Mouse (Mus musculus): Measurements from ENCODE around the gene Srp68. TPM values are rescaled to one million over a fixed set of nuclear protein-coding genes. Genes with fewer than 3 reads are reported as not detected.
"Not testable (repeated sequence)": the region's sequence is repeated elsewhere in the genome, so short reads cannot be mapped to it uniquely, and the experiment has no call there.

The Srp68 gene
- polyA plus RNA-seq, 1 experiment: 1.9 TPM

DNA sequence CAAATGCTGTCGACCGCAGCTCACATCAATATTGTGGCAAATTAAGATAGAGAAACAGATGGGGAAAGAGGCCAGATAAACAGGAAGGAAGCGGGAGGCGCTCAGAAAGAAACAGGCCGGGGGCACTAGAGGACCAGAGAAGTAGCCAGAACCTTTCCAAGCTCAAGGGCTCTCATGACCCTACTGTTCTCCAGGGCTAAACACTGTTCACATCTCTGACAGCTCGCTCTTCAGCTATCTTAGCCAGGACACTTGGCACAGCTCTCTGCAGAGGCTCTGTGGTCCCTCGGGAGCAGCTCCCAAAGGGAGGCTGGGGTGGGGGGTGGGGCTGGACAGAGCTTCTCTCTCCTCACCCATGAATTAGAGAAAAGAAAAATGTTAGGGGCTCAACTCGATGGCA, 16.5 kb upstream of the Srp68 start:
- H3K27me3 ChIP-seq (ENCODE audit: control insufficient read depth): peaks cover 4% of the 10 kb centered on the region
- H3K4me1 ChIP-seq (ENCODE audit: control insufficient read depth): peaks cover 33% of the 10 kb centered on the region
- peaks cover 37% of the 10 kb centered on the region for H3K36me3 ChIP-seq (ENCODE audit: control insufficient read depth)
- no peak overlapping the region for H3K4me3 ChIP-seq (replicated peaks)
- no peaks in the 10 kb centered on the region; the same call in 1 of the 2 replicates for H3K9me3 ChIP-seq (ENCODE audit: control insufficient read depth, low read length)
- TF ChIP-seq TAL1 (IDR thresholded peaks at IDR 0.05; ENCODE audit: low read length) (no peak), GATA1 (IDR thresholded peaks at IDR 0.05; ENCODE audit: low read length) (no peak)

DNA sequence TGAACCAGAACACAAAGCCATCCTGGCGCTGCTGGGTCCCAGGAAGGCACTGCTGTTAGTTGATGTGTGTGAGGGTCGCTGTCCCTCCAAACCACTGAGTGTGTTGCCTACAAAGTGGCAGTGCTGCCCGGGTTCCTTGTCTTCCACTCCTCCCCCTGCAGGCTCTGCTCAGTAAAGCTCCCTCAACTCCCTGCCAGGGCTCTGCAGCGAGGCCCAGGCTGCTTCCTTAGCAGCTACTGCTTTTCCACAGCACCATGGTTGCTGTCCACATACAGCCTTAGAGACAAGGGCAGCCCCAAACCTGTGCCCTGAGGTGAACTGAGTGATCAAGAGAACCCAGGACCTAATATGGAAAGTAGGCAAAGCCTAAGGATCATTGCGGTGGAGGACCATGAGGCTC, 13.3 kb upstream of the Srp68 start:
- H3K36me3 ChIP-seq (ENCODE audit: control insufficient read depth): peaks cover 27% of the 10 kb centered on the region
- H3K9me3 ChIP-seq (ENCODE audit: control insufficient read depth, low read length): peaks cover 15% of the 10 kb centered on the region
- peaks cover 36% of the 10 kb centered on the region for H3K27me3 ChIP-seq (ENCODE audit: control insufficient read depth)
- TF ChIP-seq GATA1 (IDR thresholded peaks at IDR 0.05; ENCODE audit: low read length) (no peak), TAL1 (IDR thresholded peaks at IDR 0.05; ENCODE audit: low read length) (no peak)
- peaks cover 18% of the 10 kb centered on the region for H3K4me1 ChIP-seq (ENCODE audit: control insufficient read depth)
- H3K4me3 ChIP-seq (replicated peaks): no peak overlapping the region

DNA sequence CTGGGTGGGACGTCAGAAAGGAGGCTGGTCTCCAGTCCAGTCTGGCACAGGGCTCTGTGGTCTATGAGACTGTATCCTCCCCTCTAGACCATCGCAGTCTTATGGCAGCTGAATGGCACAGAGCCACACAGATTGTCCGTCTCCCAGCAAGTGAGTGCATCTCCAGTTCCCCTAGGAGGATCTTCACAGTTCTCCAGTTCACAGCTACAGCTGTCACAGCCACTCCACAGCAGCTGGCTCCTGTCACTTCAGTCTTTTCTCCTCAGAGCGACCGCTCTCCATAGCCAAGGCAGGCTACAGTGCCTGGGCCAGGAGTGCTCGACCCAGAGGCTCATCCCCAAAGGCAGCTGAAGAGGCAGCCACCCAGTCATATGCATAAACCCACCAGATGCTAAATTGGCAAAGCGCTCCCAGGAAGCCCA, 11.8 kb upstream of the Srp68 start:
- H3K36me3 ChIP-seq (ENCODE audit: control insufficient read depth): peaks cover 22% of the 10 kb centered on the region
- TF ChIP-seq GATA1 (IDR thresholded peaks at IDR 0.05; ENCODE audit: low read length) (no peak), TAL1 (IDR thresholded peaks at IDR 0.05; ENCODE audit: low read length) (no peak)
- no peak overlapping the region for H3K4me3 ChIP-seq (replicated peaks)
- peaks cover 19% of the 10 kb centered on the region for H3K4me1 ChIP-seq (ENCODE audit: control insufficient read depth)
- peaks cover 52% of the 10 kb centered on the region for H3K27me3 ChIP-seq (ENCODE audit: control insufficient read depth)
- H3K9me3 ChIP-seq (ENCODE audit: control insufficient read depth, low read length): peaks cover 21% of the 10 kb centered on the region

DNA sequence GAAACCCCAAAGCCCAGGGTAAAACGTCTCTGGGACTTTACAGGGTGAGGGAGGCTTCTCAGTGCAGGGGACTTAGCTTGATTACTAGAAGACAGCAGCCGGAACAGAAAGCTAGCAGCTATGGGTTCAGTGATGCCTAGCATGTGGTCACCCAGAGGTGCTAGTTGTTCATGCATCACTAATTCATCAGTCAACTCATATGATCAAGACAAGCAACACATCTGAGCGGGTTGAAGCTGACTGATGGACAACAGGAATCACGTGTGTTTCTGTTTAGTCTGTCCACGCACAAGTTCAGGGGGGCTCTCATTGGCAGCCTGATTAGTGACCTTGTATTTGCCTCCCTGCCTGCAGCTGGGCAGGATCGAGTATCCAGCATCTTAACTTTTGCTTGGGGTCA, 10.0 kb upstream of the Srp68 start:
- H3K36me3 ChIP-seq (ENCODE audit: control insufficient read depth): peaks cover 13% of the 10 kb centered on the region
- H3K4me3 ChIP-seq (replicated peaks): no peak overlapping the region
- TF ChIP-seq TAL1 (IDR thresholded peaks at IDR 0.05; ENCODE audit: low read length) (no peak), GATA1 (IDR thresholded peaks at IDR 0.05; ENCODE audit: low read length) (no peak)
- H3K27me3 ChIP-seq (ENCODE audit: control insufficient read depth): peaks cover 65% of the 10 kb centered on the region
- peaks cover 19% of the 10 kb centered on the region for H3K4me1 ChIP-seq (ENCODE audit: control insufficient read depth)
- H3K9me3 ChIP-seq (ENCODE audit: control insufficient read depth, low read length): peaks cover 23% of the 10 kb centered on the region

DNA sequence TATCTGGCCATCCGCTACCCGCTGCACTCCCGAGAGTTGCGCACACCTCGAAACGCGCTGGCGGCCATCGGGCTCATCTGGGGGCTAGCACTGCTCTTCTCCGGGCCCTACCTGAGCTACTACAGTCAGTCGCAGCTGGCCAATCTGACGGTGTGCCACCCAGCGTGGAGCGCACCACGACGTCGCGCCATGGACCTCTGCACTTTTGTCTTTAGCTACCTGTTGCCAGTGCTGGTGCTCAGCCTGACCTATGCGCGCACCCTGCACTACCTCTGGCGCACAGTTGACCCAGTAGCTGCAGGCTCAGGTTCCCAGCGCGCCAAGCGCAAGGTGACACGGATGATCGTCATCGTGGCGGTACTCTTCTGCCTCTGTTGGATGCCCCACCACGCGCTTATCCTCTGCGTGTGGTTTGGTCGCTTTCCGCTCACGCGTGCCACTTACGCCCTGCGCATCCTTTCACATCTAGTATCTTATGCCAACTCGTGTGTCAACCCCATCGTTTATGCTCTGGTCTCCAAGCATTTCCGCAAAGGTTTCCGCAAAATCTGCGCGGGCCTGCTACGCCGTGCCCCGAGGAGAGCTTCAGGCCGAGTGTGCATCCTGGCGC, 9.0 kb upstream of the Srp68 start:
- H3K4me1 ChIP-seq (ENCODE audit: control insufficient read depth): peaks cover 12% of the 10 kb centered on the region
- H3K36me3 ChIP-seq (ENCODE audit: control insufficient read depth): peaks cover 4% of the 10 kb centered on the region
- TF ChIP-seq TAL1 (IDR thresholded peaks at IDR 0.05; ENCODE audit: low read length) (no peak), GATA1 (IDR thresholded peaks at IDR 0.05; ENCODE audit: low read length) (no peak)
- no peak overlapping the region for H3K4me3 ChIP-seq (replicated peaks)
- H3K27me3 ChIP-seq (ENCODE audit: control insufficient read depth): peaks cover 65% of the 10 kb centered on the region
- H3K9me3 ChIP-seq (ENCODE audit: control insufficient read depth, low read length): peaks cover 23% of the 10 kb centered on the region

DNA sequence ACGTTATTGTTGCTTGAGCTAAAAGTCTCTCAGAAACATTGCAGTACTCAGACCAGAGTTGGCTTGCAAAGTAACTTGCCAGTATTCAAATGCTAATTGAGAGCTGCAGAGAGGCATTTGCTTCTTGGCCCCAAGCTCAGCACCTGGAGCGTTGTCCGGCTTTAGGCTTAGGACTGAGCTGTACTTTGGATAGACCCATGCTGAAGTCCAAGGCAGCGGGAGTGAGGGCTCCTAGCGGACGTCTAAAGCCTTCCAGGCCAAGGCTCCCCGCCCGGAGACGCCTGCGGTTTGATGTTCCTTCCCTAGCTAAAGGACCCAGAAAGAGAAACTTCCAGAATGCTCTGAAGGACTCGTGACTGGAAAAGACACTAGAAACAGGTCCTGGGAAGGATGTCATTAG, 8.1 kb upstream of the Srp68 start:
- TF ChIP-seq GATA1 (IDR thresholded peaks at IDR 0.05; ENCODE audit: low read length) (no peak), TAL1 (IDR thresholded peaks at IDR 0.05; ENCODE audit: low read length) (no peak)
- Histone ChIP-seq H3K4me1 (ENCODE audit: control insufficient read depth) (peaks cover 2% of the 10 kb centered on the region), H3K4me3 (replicated peaks) (no peak overlapping the region), H3K9me3 (ENCODE audit: control insufficient read depth, low read length) (peaks cover 23% of the 10 kb centered on the region), H3K27me3 (ENCODE audit: control insufficient read depth) (peaks cover 68% of the 10 kb centered on the region), H3K36me3 (ENCODE audit: control insufficient read depth) (no peaks in the 10 kb centered on the region)

DNA sequence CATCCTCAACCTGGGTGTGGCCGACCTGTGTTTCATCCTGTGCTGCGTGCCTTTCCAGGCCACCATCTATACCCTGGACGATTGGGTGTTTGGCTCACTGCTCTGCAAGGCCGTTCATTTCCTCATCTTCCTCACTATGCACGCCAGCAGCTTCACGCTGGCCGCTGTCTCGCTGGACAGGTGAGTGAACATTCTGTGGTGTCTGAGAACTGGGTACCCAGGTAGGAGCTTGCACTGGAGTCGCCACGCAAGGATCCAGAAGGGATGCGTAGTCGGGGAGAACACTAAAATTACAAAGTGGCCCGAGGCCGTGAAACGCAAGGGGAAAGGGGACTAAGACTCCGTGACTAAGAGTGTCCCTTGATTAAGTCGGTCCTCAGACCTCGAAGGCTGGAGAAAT, 7.7 kb upstream of the Srp68 start:
- no peak for TF ChIP-seq TAL1 (IDR thresholded peaks at IDR 0.05; ENCODE audit: low read length)
- no peak for TF ChIP-seq GATA1 (IDR thresholded peaks at IDR 0.05; ENCODE audit: low read length)
- H3K36me3 ChIP-seq (ENCODE audit: control insufficient read depth): no peaks in the 10 kb centered on the region
- peaks cover 68% of the 10 kb centered on the region for H3K27me3 ChIP-seq (ENCODE audit: control insufficient read depth)
- peaks cover 23% of the 10 kb centered on the region for H3K9me3 ChIP-seq (ENCODE audit: control insufficient read depth, low read length)
- H3K4me1 ChIP-seq (ENCODE audit: control insufficient read depth): peaks cover 2% of the 10 kb centered on the region; the same call in 1 of the 2 replicates
- no peak overlapping the region for H3K4me3 ChIP-seq (replicated peaks)

DNA sequence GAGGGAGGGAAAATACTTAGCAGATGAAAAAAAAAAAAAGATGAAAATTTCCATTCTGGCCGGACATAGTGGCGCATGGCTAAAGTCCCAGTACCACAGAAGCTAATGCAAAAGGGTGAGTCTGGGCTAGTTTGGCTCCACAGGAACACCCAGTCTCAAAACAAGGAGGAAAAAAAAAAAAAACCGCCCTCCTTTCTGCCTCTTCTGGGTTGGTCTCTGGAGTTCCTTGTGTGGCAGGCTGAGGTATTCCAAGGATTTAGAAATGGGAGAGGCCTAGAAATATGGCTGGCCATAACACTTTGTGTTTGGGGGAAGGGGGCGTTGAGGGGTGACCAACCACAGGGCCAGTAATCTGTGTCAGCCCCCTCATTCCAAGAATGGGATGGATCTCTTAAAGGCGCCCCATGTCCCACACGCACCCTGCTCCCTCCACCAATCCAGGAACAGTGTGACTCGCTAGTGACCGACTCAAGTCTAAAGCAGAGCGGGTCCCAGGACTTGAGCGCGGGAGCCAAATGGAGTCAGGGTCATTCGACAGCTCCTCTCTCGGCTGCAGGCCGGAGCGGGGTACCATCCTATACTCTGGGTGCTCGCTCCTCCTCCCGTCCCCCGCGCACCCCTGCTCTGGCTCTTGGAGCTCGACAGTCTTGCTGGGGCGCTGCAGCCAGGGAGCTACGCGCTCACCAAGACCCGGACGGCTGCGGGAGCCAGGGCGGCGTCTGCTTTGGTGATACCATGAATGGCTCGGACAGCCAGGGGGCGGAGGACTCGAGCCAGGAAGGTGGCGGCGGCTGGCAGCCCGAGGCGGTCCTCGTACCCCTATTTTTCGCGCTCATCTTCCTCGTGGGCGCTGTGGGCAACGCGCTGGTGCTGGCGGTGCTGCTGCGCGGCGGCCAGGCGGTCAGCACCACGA, 7.0 kb upstream of the Srp68 start, which contains the start of gene Galr2:
Gene Galr2, plus strand, starts transcription at position 189 of the 913 bp plus-strand sequence.
- Histone ChIP-seq H3K4me3 (replicated peaks) (no peak within 1 kb of the TSS), H3K36me3 (ENCODE audit: control insufficient read depth) (no peaks in the 10 kb centered on the region), H3K27me3 (ENCODE audit: control insufficient read depth) (peaks cover 68% of the 10 kb centered on the region), H3K9me3 (ENCODE audit: control insufficient read depth, low read length) (peaks cover 23% of the 10 kb centered on the region), H3K4me1 (ENCODE audit: control insufficient read depth) (peaks cover 2% of the 10 kb centered on the region; the same call in 1 of the 2 replicates)
- TF ChIP-seq GATA1 (IDR thresholded peaks at IDR 0.05; ENCODE audit: low read length) (no peak), TAL1 (IDR thresholded peaks at IDR 0.05; ENCODE audit: low read length) (no peak)

DNA sequence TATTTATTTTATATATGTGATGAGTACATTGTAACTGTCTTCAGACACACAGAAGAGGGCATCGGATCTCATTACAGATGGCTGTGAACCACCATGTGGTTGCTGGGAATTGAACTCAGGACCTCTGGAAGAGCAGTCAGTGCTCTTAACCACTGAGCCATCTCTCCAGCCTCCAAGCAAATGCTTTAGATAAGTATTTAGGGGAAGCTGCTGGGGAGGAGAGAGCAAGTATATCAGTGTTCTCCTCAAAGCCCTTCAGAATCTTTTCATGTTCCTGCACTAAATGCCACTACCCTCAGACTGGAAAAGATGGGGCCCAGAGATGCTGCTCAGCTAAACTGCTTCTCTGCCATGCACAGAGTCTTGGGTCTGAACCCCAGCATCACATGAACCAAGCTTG, 3.2 kb upstream of the Srp68 start:
- not testable (repeated sequence) for H3K9me3 ChIP-seq (ENCODE audit: control insufficient read depth, low read length); H3K36me3 ChIP-seq (ENCODE audit: control insufficient read depth); H3K4me3 ChIP-seq (replicated peaks)
- H3K27me3 ChIP-seq (ENCODE audit: control insufficient read depth): peaks cover 30% of the 10 kb centered on the region
- H3K4me1 ChIP-seq (ENCODE audit: control insufficient read depth): peaks cover 28% of the 10 kb centered on the region

Data from erythroblast, embryonic 14.5 days (primary cell).